Mouse (Mus musculus) limb, embryonic 10.5 days (tissue): Measurements from ENCODE around the gene Paf1. TPM values are rescaled to one million over a fixed set of nuclear protein-coding genes. Genes with fewer than 3 reads are reported as not detected.
A peak's percentile ranks its signal among the peaks of the same experiment; 100 is the strongest.

Source experiments
- DNase-seq: peaks from one replicate; pipeline ENCODE4 v3.0.0-alpha.2; 2017; ENCODE audit warnings: low spot score
- H3K27ac ChIP-seq: fragments of 300-500 bp; sonication (generic); 2 replicates; pipeline ENCODE4 v1.5.1; 2016; ENCODE audit warnings: mild to moderate bottlenecking
- H3K27me3 ChIP-seq: fragments of 300-500 bp; sonication (generic); 2 replicates; pipeline ENCODE4 v1.6.1; 2016; ENCODE audit warnings: low read depth, mild to moderate bottlenecking; ENCODE audit not compliant: poor library complexity, severe bottlenecking
- H3K36me3 ChIP-seq: fragments of 300-500 bp; sonication (generic); 2 replicates; pipeline ENCODE4 v1.6.1; 2016; ENCODE audit warnings: mild to moderate bottlenecking, moderate library complexity
- H3K4me1 ChIP-seq: fragments of 300-500 bp; sonication (generic); 2 replicates; pipeline ENCODE4 v1.6.1; 2016
- H3K4me3 ChIP-seq: fragments of 300-500 bp; sonication (generic); 2 replicates; pipeline ENCODE4 v1.5.1; 2016; ENCODE audit warnings: mild to moderate bottlenecking, moderate library complexity
- H3K9me3 ChIP-seq: fragments of 300-500 bp; sonication (generic); replicated peaks from 2 replicates; pipeline ENCODE4 v1.6.1; 2016; ENCODE audit warnings: mild to moderate bottlenecking
- WGBS: fragments of 180-500 bp; shearing (Covaris S2); methylation state at CpG from one replicate; pipeline ENCODE4 v1.1.7; 2016; 5-methylcytosine and 5-hydroxymethylcytosine counted together
- polyA plus RNA-seq: library from polyadenylated mRNA; unstranded; fragments of >200 nt; fragmentation: Nextera tagmentation; extraction: Ambion mirVana; gene quantifications from 2 replicates; pipeline ENCODE4 v1.2.1, GENCODE M21; 2016

Gene Paf1
- polyA plus RNA-seq, 1 experiment from 2014 or later, result 91.5 TPM

GRCm38 (mm10) chr7:28358431-28358830 is 34.3 kb upstream of the Paf1 start:
- H3K4me3 ChIP-seq, result no peak overlapping the region

DNA sequence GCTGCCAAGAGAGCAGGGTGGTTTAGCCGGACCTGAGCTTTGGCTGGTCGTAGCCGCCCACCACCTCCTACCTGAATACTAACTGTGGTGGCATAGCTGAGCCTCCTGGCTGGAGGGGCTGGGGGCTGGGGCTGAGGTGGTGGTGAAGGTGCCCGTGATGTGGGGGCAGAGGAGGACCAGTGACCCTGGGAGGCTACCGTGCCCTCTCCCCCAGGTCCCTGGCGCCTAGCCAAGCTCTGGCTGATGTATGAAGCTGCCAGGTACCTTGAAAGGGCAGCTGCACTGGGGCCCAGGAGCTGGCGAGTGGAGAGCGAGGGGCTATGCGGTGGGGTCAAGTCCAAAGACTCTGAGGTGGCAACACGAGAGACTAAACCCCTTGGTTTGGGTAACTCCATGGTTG is 32.9 kb upstream of the Paf1 start:
- H3K36me3 ChIP-seq, result peaks cover 78% of the 10 kb centered on the region

More at GRCm38 (mm10) chr7:28358431-28358830, 34.3 kb upstream of the Paf1 start:
- H3K27me3 ChIP-seq, result no peaks in the 10 kb centered on the region
- no peak for DNase-seq
- no peaks in the 10 kb centered on the region for H3K9me3 ChIP-seq
- H3K36me3 ChIP-seq, result peaks cover 77% of the 10 kb centered on the region
- H3K4me1 ChIP-seq, result peaks cover 24% of the 10 kb centered on the region
- 73% methylated on average over 7 of the region's 7 CpGs for WGBS
- peak overlapping the region; percentile 70; the same call in 1 of the 2 replicates for H3K27ac ChIP-seq

DNA sequence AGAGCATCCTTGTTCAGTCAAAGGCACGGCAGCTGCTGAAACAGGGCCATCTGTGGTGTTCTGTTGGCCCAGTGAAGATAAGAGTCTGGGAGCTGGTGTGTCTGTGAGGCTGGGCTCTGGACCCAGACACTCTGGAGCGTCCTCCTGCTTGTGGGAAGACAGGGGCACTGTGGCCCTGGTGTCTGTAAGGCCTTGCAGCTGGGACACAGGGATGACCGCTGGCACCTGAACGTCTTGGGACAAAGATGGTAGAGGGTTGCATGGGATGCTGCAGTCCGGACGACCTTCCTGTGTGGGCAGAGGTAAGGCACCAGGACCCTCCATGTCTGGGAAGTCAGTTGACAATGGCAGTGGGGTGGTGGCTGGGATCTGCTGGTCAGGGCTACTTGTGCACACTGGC is 32.5 kb upstream of the Paf1 start:
- DNase-seq, result no peak
- Histone ChIP-seq H3K4me3 (no peak overlapping the region), H3K27me3 (no peaks in the 10 kb centered on the region), H3K27ac (no peak overlapping the region), H3K9me3 (no peaks in the 10 kb centered on the region), H3K4me1 (peaks cover 24% of the 10 kb centered on the region), H3K36me3 (peaks cover 78% of the 10 kb centered on the region)
- 94% methylated on average over 6 of the region's 6 CpGs for WGBS

More for the DNA sequence above, 32.9 kb upstream of the Paf1 start:
- Histone ChIP-seq H3K27me3 (no peaks in the 10 kb centered on the region), H3K9me3 (no peaks in the 10 kb centered on the region), H3K4me1 (peaks cover 24% of the 10 kb centered on the region), H3K4me3 (no peak overlapping the region), H3K27ac (no peak overlapping the region)
- no peak for DNase-seq
- 91% methylated on average over 10 of the region's 10 CpGs for WGBS

- no peak overlapping the region for H3K27ac ChIP-seq
- DNase-seq, result no peak
- WGBS, result 96% methylated on average over 20 of the region's 20 CpGs
- no peak overlapping the region for H3K4me3 ChIP-seq
- no peaks in the 10 kb centered on the region for H3K9me3 ChIP-seq
- no peaks in the 10 kb centered on the region for H3K27me3 ChIP-seq
- H3K4me1 ChIP-seq, result peaks cover 19% of the 10 kb centered on the region
- H3K36me3 ChIP-seq, result peaks cover 85% of the 10 kb centered on the region
Observed at GRCm38 (mm10) chr7:28361647-28362341, 31.0 kb upstream of the Paf1 start.

DNA sequence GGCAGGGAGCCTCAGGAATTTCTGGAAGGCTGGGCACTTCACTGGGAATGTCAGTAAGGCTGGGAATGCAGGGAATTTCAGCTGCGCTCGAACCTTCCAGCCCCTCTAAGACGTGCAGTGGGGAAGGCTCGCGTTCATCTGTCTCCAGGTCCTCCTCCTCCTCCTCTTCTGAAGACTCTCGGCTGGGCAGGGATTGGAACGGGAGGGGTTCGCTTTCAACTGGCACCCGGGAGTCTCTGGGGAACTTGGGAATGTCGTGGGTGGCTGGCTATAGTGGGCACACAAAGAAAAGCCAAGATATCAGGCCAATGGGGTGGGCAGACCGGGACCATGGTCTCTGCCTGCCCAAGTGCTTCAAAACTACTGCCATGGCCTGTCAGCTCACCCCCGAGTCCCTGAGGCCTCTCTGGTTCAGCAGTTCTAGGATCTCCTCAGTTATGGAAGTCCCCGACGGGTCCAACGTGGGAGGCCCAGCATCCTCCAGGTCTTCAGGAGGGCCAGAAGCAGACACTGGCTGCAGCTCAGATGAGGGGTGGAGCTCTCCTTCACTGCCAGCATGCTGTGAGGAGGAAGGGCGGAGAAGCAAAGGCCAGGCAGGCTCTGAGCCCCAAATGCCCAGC is 30.2 kb upstream of the Paf1 start:
- Histone ChIP-seq H3K4me1 (peaks cover 12% of the 10 kb centered on the region), H3K4me3 (no peak overlapping the region), H3K27ac (no peak overlapping the region), H3K27me3 (no peaks in the 10 kb centered on the region), H3K36me3 (peaks cover 92% of the 10 kb centered on the region), H3K9me3 (no peaks in the 10 kb centered on the region)
- no peak for DNase-seq
- 90% methylated on average over 16 of the region's 16 CpGs for WGBS

DNA sequence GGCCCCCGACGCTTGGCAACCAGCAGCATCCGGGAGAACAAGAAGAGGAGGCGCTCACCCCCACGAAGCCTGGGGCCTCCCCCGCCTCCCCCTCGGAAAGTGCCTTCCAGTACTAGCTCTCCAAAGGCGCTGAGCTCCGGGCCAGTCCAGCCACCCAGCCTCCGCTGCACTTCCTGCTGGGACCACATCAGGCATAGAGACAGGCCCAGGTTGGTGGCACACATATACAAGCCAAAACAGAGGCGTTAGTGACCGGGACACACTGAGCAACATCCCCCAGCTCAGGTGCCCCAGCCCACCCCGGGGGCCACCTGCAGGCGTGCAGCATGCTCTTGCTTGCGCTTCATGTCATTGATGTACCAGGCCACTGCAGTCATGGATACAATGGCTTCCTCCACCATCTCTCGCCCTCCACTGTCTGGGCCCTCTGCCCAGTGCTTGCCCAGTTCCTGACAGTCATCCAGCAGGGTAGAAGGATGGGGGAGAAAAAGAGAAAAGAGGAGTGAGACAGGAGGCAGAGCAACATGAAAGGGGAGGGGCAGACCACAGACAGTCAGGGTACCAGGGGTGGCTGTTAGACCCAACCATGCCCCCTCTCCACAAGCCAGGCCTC is 25.0 kb upstream of the Paf1 start:
- Histone ChIP-seq H3K27ac (no peak overlapping the region), H3K4me1 (peaks cover 27% of the 10 kb centered on the region), H3K27me3 (no peaks in the 10 kb centered on the region), H3K36me3 (peaks cover 77% of the 10 kb centered on the region), H3K4me3 (no peak overlapping the region), H3K9me3 (no peaks in the 10 kb centered on the region)
- WGBS, result 92% methylated on average over 16 of the region's 16 CpGs
- DNase-seq, result no peak

DNA sequence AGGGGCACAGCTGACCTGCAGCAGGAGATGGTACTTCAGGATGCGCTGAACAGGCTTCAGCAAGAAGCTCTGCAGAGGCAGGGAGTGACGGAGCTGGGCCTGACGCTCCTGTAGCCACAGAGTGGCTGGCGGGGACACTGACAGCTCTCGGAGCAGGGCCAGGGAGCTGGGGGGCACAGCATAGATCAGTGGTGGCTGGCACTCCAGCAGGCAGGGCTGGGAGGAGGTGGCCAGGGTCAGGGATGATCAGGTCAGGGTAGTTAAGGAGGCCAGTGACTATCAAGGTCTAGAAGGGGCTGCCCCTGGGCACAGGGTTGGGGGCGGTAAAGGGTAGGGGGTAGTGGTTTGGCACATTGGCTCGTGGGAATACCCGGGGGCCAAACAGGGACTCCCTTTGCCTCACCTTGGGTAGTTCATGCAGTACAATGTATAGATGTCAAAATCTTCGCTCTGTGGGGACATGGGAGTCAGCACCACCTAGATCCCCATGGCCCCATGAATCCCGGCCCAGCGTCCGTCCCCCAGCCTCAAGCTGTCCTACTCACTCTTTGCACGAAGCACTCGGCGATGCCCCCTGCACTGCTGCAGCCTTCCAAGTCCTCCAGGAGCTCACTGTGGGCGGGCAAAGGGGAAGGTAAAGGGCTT is 24.4 kb upstream of the Paf1 start:
- H3K4me1 ChIP-seq, result peaks cover 27% of the 10 kb centered on the region
- H3K27me3 ChIP-seq, result no peaks in the 10 kb centered on the region
- H3K36me3 ChIP-seq, result peaks cover 71% of the 10 kb centered on the region
- no peak for DNase-seq
- peak overlapping the region; percentile 18; the same call in 1 of the 2 replicates for H3K4me3 ChIP-seq
- 93% methylated on average over 16 of the region's 16 CpGs for WGBS
- H3K27ac ChIP-seq, result no peak overlapping the region
- no peaks in the 10 kb centered on the region for H3K9me3 ChIP-seq

GRCm38 (mm10) chr7:28370051-28370450 is 22.7 kb upstream of the Paf1 start:
- Histone ChIP-seq H3K27me3 (no peaks in the 10 kb centered on the region), H3K27ac (peak overlapping the region; percentile 42; the same call in 1 of the 2 replicates), H3K36me3 (peaks cover 54% of the 10 kb centered on the region), H3K9me3 (no peaks in the 10 kb centered on the region), H3K4me1 (peaks cover 37% of the 10 kb centered on the region), H3K4me3 (peak overlapping the region; percentile 82)
- DNase-seq, result no peak
- whole genome bisulfite sequencing, result 94% methylated on average over 14 of the region's 14 CpGs

DNA sequence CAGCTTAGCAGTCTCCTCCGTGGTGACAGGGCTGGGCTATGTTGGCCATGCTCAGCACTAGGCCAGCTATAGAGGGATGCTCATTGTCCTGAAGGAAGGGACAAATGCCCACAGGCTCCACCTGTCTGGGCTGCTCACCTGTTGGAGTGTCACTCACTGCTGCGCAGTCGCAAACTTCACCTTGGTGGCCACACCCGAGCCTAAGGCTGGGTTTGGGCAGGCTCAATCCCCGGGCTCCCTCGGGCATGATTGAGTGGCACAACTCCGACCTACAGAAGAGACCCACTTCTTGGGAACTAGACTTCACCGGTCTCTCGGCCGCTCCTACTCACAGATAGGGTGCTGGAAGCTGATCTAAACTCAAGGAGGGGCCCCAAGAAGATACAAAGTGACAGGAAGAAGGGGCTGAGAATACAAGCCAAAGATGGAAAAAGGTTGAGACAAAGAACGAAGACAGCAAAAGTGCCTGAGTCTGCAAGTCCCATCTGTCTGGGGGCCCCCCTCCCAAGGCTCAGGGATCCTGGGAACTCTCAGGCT is 21.7 kb upstream of the Paf1 start:
- 12% methylated on average over 11 of the region's 11 CpGs for WGBS
- H3K27me3 ChIP-seq, result no peaks in the 10 kb centered on the region
- DNase-seq, result no peak
- peak overlapping the region; percentile 98 for H3K27ac ChIP-seq
- peaks cover 44% of the 10 kb centered on the region for H3K4me1 ChIP-seq
- H3K36me3 ChIP-seq, result peaks cover 44% of the 10 kb centered on the region
- no peaks in the 10 kb centered on the region for H3K9me3 ChIP-seq
- peak overlapping the region; percentile 82 for H3K4me3 ChIP-seq

GRCm38 (mm10) chr7:28371514-28371989 is 21.2 kb upstream of the Paf1 start:
- Histone ChIP-seq H3K9me3 (no peaks in the 10 kb centered on the region), H3K27me3 (no peaks in the 10 kb centered on the region), H3K36me3 (peaks cover 39% of the 10 kb centered on the region), H3K4me3 (peak overlapping the region; percentile 82), H3K27ac (peak overlapping the region; percentile 98), H3K4me1 (peaks cover 49% of the 10 kb centered on the region)
- DNase-seq, result peak; percentile 81
- under 1% methylated on average over 42 of the region's 43 CpGs for WGBS

DNA sequence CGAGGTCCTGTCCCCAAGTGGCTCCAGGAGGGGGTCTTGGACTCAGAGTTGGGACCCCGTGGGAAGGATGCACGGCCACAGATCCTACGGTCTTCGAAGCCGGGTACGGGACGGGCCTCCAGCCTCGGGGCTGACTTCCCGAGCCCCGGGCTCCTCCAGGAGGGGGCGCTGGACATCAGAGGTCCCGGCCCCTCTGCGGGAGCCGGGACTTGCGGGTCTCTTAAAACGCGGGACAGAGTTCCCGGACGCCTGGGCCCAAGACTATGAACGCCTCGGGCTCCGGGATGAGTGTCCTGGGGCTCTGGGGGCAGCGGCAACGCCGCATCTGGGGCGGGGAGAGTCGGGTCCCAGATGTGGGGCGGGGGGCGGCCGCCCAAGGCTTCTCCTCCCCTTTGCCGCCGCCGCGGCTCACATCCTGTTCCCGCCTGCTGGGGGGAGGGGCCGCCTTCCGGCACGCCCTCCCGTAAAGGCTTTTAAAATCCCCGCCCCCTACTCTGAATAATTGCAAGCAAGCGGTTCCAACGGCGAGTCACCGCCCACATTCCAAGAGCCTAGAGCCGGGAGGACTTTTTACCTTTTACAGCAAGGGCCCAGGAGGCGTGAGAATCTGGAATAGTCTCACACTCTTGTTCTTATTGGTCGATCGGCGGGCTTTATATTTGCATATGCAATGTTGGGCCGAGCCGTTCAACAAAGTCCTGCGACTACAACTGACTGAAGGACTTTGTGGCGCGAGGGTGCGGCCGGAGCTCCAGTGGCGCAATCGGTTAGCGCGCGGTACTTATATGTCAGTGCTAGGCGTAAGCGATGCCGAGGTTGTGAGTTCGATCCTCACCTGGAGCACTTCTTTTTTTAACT is 20.3 kb upstream of the Paf1 start, which contains the start of gene Plekhg2:
Plekhg2 (minus strand) TSS at position 349 of the 858 bp plus-strand sequence.
- peaks cover 36% of the 10 kb centered on the region for H3K36me3 ChIP-seq
- peaks cover 58% of the 10 kb centered on the region for H3K4me1 ChIP-seq
- peak within 1 kb of the TSS; percentile 82 for H3K4me3 ChIP-seq
- under 1% methylated on average over 66 of the region's 66 CpGs for WGBS
- peak; percentile 99 for DNase-seq
- H3K27me3 ChIP-seq, result no peaks in the 10 kb centered on the region
- peak within 1 kb of the TSS; percentile 98 for H3K27ac ChIP-seq
- no peaks in the 10 kb centered on the region for H3K9me3 ChIP-seq

- WGBS, result 1% methylated on average over 9 of the region's 9 CpGs
- H3K9me3 ChIP-seq, result no peaks in the 10 kb centered on the region
- DNase-seq, result peak; percentile 74
- H3K4me3 ChIP-seq, result peak overlapping the region; percentile 82
- no peaks in the 10 kb centered on the region for H3K27me3 ChIP-seq
- peak overlapping the region; percentile 98 for H3K27ac ChIP-seq
- peaks cover 34% of the 10 kb centered on the region for H3K36me3 ChIP-seq
- H3K4me1 ChIP-seq, result peaks cover 65% of the 10 kb centered on the region
Observed at GRCm38 (mm10) chr7:28373131-28373581, 19.6 kb upstream of the Paf1 start.
